Mouse (Mus musculus): ENCODE data around the gene Pi4k2a. TPM values are rescaled to one million over a fixed set of nuclear protein-coding genes. Genes with fewer than 3 reads are reported as not detected.

The Pi4k2a gene
- total RNA-seq, 2 experiments from 2014 or later, result 14.0 to 14.7 TPM

Other genes starting within 250 kb of the Pi4k2a start
- gene Frat2, start 242.3 kb upstream of the Pi4k2a start, total RNA-seq (2021), result 10 to 100 TPM; 19.9 to 28.3 TPM
- gene Rrp12, start 194.3 kb upstream of the Pi4k2a start, total RNA-seq (2021), result 10 to 100 TPM; 29.9 to 37.2 TPM
- 10 to 100 TPM; 22.5 to 26.7 TPM for gene Pgam1, start 178.5 kb upstream of the Pi4k2a start, total RNA-seq (2021)
- 10 to 100 TPM; 12.0 to 16.8 TPM for gene Exosc1, start 157.0 kb upstream of the Pi4k2a start, total RNA-seq (2021)
- 10 to 100 TPM; 18.0 to 21.3 TPM for gene Zdhhc16, start 157.0 kb upstream of the Pi4k2a start, total RNA-seq (2021)
- 1 to 10 TPM; 8.0 to 9.1 TPM for gene Mms19, start 109.3 kb upstream of the Pi4k2a start, total RNA-seq (2021)
- gene Ubtd1, start 108.7 kb upstream of the Pi4k2a start, total RNA-seq (2021), result 10 to 100 TPM; 14.8 to 17.4 TPM
- 100 to 1,000 TPM; 113 to 188 TPM for gene Ankrd2, start 54.5 kb upstream of the Pi4k2a start, total RNA-seq (2021)
- gene Hoga1, start 44.9 kb upstream of the Pi4k2a start, total RNA-seq (2021), result 1 to 10 TPM; 3.3 to 4.3 TPM
- under 1 TPM; 0.25 to 0.42 TPM for gene 4933411K16Rik, start 38.2 kb upstream of the Pi4k2a start, total RNA-seq (2021)
- gene Morn4, start 4.1 kb upstream of the Pi4k2a start, total RNA-seq (2021), result 1 to 10 TPM; 1.7 to 1.9 TPM
- 10 to 100 TPM; 10.5 to 11.0 TPM for gene Avpi1, start 38.6 kb downstream of the Pi4k2a start, total RNA-seq (2021)
- 10 to 100 TPM; 11.4 to 13.9 TPM for gene Marveld1, start 56.9 kb downstream of the Pi4k2a start, total RNA-seq (2021)
- gene Zfyve27, start 73.5 kb downstream of the Pi4k2a start, total RNA-seq (2021), result 10 to 100 TPM; 11.9 to 14.4 TPM
- gene Sfrp5, start 111.8 kb downstream of the Pi4k2a start, total RNA-seq (2021), result 1 to 10 TPM; 4.2 to 8.9 TPM
- gene Golga7b, start 157.1 kb downstream of the Pi4k2a start, total RNA-seq (2021), result 1 to 10 TPM; 3.1 to 4.8 TPM

Measured in gastrocnemius, postnatal 14 days (tissue).